Mouse (Mus musculus) liver, embryonic 11.5 days (tissue): ENCODE measurements around the gene Cct2. TPM values are rescaled to one million over a fixed set of nuclear protein-coding genes. Genes with fewer than 3 reads are reported as not detected.
A peak's percentile ranks its signal among the peaks of the same experiment; 100 is the strongest.

Source experiments
- ATAC-seq: fragments of 200-750 bp; cut with Nextera tagmentation; replicated peaks from 2 replicates; pipeline ENCODE4 v1.8.0; 2017; ENCODE audit warnings: moderate number of reproducible peaks, mild to moderate bottlenecking, moderate TSS enrichment, moderate library complexity; ENCODE audit not compliant: low FRiP score
- DNase-seq: peaks from one replicate; pipeline ENCODE4 v3.0.0-alpha.2; 2017; ENCODE audit warnings: low spot score
- H3K27ac ChIP-seq: fragments of 300-500 bp; sonication (generic); 2 replicates; pipeline ENCODE4 v1.5.1; 2014; ENCODE audit warnings: mild to moderate bottlenecking, low read depth, low read length, control low read depth
- H3K27me3 ChIP-seq: fragments of 300-500 bp; sonication (generic); replicated peaks from 2 replicates; pipeline ENCODE4 v1.6.1; 2014; ENCODE audit warnings: low read length, mixed read lengths; ENCODE audit not compliant: control insufficient read depth, insufficient read depth
- H3K36me3 ChIP-seq: fragments of 300-500 bp; sonication (generic); 2 replicates; pipeline ENCODE4 v1.6.1; 2014; ENCODE audit warnings: mild to moderate bottlenecking, low read length, moderate library complexity, mixed read lengths; ENCODE audit not compliant: control insufficient read depth, insufficient read depth
- H3K4me1 ChIP-seq: fragments of 300-500 bp; sonication (generic); replicated peaks from 2 replicates; pipeline ENCODE4 v1.6.1; 2014; ENCODE audit warnings: low read length, mixed read lengths; ENCODE audit not compliant: control insufficient read depth, insufficient read depth
- H3K4me2 ChIP-seq: fragments of 300-500 bp; sonication (generic); 2 replicates; pipeline ENCODE4 v1.6.1; 2014; ENCODE audit warnings: mild to moderate bottlenecking, control low read depth, moderate library complexity
- H3K4me3 ChIP-seq: fragments of 300-500 bp; sonication (generic); 2 replicates; pipeline ENCODE4 v1.5.1; 2014; ENCODE audit warnings: low read depth, low read length, control low read depth
- H3K9ac ChIP-seq: fragments of 300-500 bp; sonication (generic); 2 replicates; pipeline ENCODE4 v1.6.1; 2014; ENCODE audit warnings: low read depth, low read length, control low read depth
- H3K9me3 ChIP-seq: fragments of 300-500 bp; sonication (generic); 2 replicates; pipeline ENCODE4 v1.6.1; 2016; ENCODE audit warnings: low read length, inconsistent platforms, mixed read lengths; ENCODE audit not compliant: control insufficient read depth
- WGBS: fragments of 180-500 bp; shearing (Covaris S2); extraction: QIAGEN DNeasy Blood & Tissue Kit; methylation state at CpG from one replicate; pipeline ENCODE4 v1.1.7; 2014; 5-methylcytosine and 5-hydroxymethylcytosine counted together
- polyA plus RNA-seq: library from polyadenylated mRNA; unstranded; fragments of >200 nt; fragmentation: Nextera tagmentation; extraction: Ambion mirVana; gene quantifications from 2 replicates; pipeline ENCODE4 v1.2.1, GENCODE M21; 2014

The Cct2 gene
- polyA plus RNA-seq, 1 experiment from 2014 or later, result 416 TPM

GRCm38 (mm10) chr10:117023693-117024092 is 39.9 kb downstream of the Cct2 start:
- H3K27ac ChIP-seq, result no peak overlapping the region
- no peaks in the 10 kb centered on the region for H3K36me3 ChIP-seq
- H3K4me1 ChIP-seq, result no peaks in the 10 kb centered on the region
- ATAC-seq (no peak), DNase-seq (no peak)
- H3K27me3 ChIP-seq, result peaks cover 11% of the 10 kb centered on the region
- no peak overlapping the region for H3K9ac ChIP-seq
- WGBS, result 36% methylated on average over 16 of the region's 16 CpGs
- no peaks in the 10 kb centered on the region for H3K9me3 ChIP-seq
- 0 out of 2 replicates have a peak overlapping the region, but pooled peaks have one; percentile 9 for H3K4me3 ChIP-seq
- H3K4me2 ChIP-seq, result peak overlapping the region; percentile 45

- Histone ChIP-seq H3K4me2 (no peak overlapping the region), H3K36me3 (no peaks in the 10 kb centered on the region), H3K27me3 (peaks cover 11% of the 10 kb centered on the region), H3K4me3 (no peak overlapping the region), H3K9me3 (peaks cover 3% of the 10 kb centered on the region; the same call in 1 of the 2 replicates), H3K4me1 (no peaks in the 10 kb centered on the region), H3K27ac (no peak overlapping the region), H3K9ac (no peak overlapping the region)
- WGBS, result 44% methylated on average over 21 of the region's 21 CpGs
- ATAC-seq (no peak; the same call in 1 of the 2 replicates), DNase-seq (no peak)
Measured at GRCm38 (mm10) chr10:117021020-117021754, 42.4 kb downstream of the Cct2 start.

GRCm38 (mm10) chr10:117018281-117018840 is 45.3 kb downstream of the Cct2 start:
- Histone ChIP-seq H3K27me3 (peaks cover 4% of the 10 kb centered on the region; the same call in 1 of the 2 replicates), H3K36me3 (no peaks in the 10 kb centered on the region), H3K9me3 (peaks cover 3% of the 10 kb centered on the region; the same call in 1 of the 2 replicates), H3K27ac (no peak overlapping the region), H3K4me3 (no peak overlapping the region), H3K9ac (no peak overlapping the region), H3K4me1 (no peaks in the 10 kb centered on the region), H3K4me2 (no peak overlapping the region)
- ATAC-seq (no peak), DNase-seq (no peak)
- WGBS, result 75% methylated on average over 7 of the region's 7 CpGs

- Histone ChIP-seq H3K9me3 (peaks cover 3% of the 10 kb centered on the region; the same call in 1 of the 2 replicates), H3K4me3 (no peak overlapping the region), H3K4me2 (no peak overlapping the region), H3K27me3 (no peaks in the 10 kb centered on the region), H3K36me3 (no peaks in the 10 kb centered on the region), H3K9ac (no peak overlapping the region), H3K4me1 (no peaks in the 10 kb centered on the region), H3K27ac (no peak overlapping the region)
- DNase-seq, result no peak
- 81% methylated on average over 5 of the region's 5 CpGs for WGBS
- no peak for ATAC-seq
Measured at GRCm38 (mm10) chr10:117014565-117014964, 49.0 kb downstream of the Cct2 start.

- no peak for DNase-seq
- no peaks in the 10 kb centered on the region for H3K27me3 ChIP-seq
- no peak for ATAC-seq
Measured at GRCm38 (mm10) chr10:117013689-117014390, 49.8 kb downstream of the Cct2 start.

GRCm38 (mm10) chr10:117011047-117011446 is 52.6 kb downstream of the Cct2 start:
- no peaks in the 10 kb centered on the region for H3K9me3 ChIP-seq
- no peak overlapping the region for H3K9ac ChIP-seq
- no peaks in the 10 kb centered on the region for H3K36me3 ChIP-seq
- H3K4me2 ChIP-seq, result no peak overlapping the region
- 69% methylated on average over 8 of the region's 8 CpGs for WGBS
- H3K4me1 ChIP-seq, result no peaks in the 10 kb centered on the region
- no peak overlapping the region for H3K4me3 ChIP-seq
- no peak overlapping the region for H3K27ac ChIP-seq
- DNase-seq (no peak), ATAC-seq (no peak)
- no peaks in the 10 kb centered on the region for H3K27me3 ChIP-seq

More at GRCm38 (mm10) chr10:117013689-117014390, 49.8 kb downstream of the Cct2 start:
- 43% methylated on average over 12 of the region's 12 CpGs for WGBS
- H3K4me1 ChIP-seq, result no peaks in the 10 kb centered on the region
- no peaks in the 10 kb centered on the region for H3K36me3 ChIP-seq
- peaks cover 3% of the 10 kb centered on the region; the same call in 1 of the 2 replicates for H3K9me3 ChIP-seq
- no peak overlapping the region for H3K9ac ChIP-seq
- no peak overlapping the region for H3K27ac ChIP-seq
- H3K4me3 ChIP-seq, result no peak overlapping the region
- peak overlapping the region; percentile 11; the same call in 1 of the 2 replicates for H3K4me2 ChIP-seq

- ATAC-seq (no peak), DNase-seq (no peak)
- Histone ChIP-seq H3K36me3 (no peaks in the 10 kb centered on the region), H3K4me3 (no peak overlapping the region), H3K27me3 (no peaks in the 10 kb centered on the region), H3K4me1 (no peaks in the 10 kb centered on the region), H3K9ac (no peak overlapping the region), H3K4me2 (no peak overlapping the region), H3K9me3 (no peaks in the 10 kb centered on the region), H3K27ac (no peak overlapping the region)
- WGBS, result 81% methylated on average over 6 of the region's 6 CpGs
Measured at GRCm38 (mm10) chr10:117009691-117010090, 53.9 kb downstream of the Cct2 start.

GRCm38 (mm10) chr10:117005707-117006464 is 57.7 kb downstream of the Cct2 start:
- WGBS, result 67% methylated on average over 12 of the region's 12 CpGs
- Histone ChIP-seq H3K9me3 (no peaks in the 10 kb centered on the region), H3K27me3 (no peaks in the 10 kb centered on the region), H3K4me3 (no peak overlapping the region), H3K27ac (no peak overlapping the region), H3K9ac (no peak overlapping the region), H3K4me1 (no peaks in the 10 kb centered on the region), H3K4me2 (no peak overlapping the region), H3K36me3 (no peaks in the 10 kb centered on the region)
- DNase-seq, result no peak
- ATAC-seq, result no peak
